Mouse (Mus musculus): ENCODE results near the gene Ccdc158. TPM values are rescaled to one million over a fixed set of nuclear protein-coding genes. Genes with fewer than 3 reads are reported as not detected.

The Ccdc158 gene
- polyA plus RNA-seq, 1 experiment from 2014 or later = 0.59 TPM

DNA sequence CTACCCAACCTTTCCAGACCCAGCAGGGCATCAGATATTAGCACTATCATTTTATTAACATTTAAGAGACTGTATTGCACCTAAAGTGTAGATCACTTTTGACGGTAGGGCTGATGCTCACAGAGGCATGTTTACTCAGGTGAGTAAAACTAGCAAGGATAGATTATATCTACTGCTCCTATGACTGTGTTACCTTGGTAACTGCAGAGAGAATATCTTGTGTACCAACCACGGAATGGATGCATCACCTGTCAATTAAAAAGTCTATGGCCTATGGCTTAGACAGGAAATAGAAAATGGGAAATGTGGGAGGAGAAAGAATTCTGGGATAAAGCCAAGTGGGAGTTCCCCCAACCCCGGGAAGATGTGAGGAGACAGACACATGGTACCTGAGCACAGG, 40.2 kb downstream of the Ccdc158 start:
- no peak overlapping the region for H3K4me2 ChIP-seq
- 68% methylated on average over 3 of the region's 3 CpGs for WGBS
- no peaks in the 10 kb centered on the region for H3K4me1 ChIP-seq
- no peaks in the 10 kb centered on the region for H3K27me3 ChIP-seq (replicated peaks)
- no peaks in the 10 kb centered on the region for H3K9me3 ChIP-seq
- no peak for ATAC-seq (ENCODE audit: extremely low read depth, insufficient number of reproducible peaks, low FRiP score, low TSS enrichment)
- H3K36me3 ChIP-seq = no peaks in the 10 kb centered on the region
- H3K27ac ChIP-seq (replicated peaks) = no peak overlapping the region
- H3K9ac ChIP-seq = no peak overlapping the region
- no peak overlapping the region for H3K4me3 ChIP-seq

DNA sequence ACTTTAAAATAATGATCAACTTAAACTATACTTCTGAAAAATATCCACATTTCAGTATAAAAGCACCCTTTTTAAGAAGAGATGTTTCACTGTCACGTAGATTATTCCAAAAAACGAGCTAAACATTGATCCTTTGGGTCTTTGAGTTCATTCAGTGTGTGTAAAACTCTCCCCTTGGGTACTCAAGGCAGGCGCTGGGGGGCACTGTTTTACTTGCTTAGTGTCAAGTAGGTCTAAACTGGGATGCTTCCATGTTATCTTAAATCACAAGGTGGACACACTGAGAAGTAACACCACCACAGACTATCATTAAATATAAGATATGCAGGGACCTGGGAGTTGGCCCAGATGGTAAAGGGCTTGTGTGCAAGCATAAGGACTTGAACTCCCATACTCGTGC, 41.5 kb downstream of the Ccdc158 start:
- peaks cover 8% of the 10 kb centered on the region for H3K4me1 ChIP-seq
- no peak overlapping the region for H3K27ac ChIP-seq (replicated peaks)
- no peaks in the 10 kb centered on the region for H3K9me3 ChIP-seq
- H3K27me3 ChIP-seq (replicated peaks) = no peaks in the 10 kb centered on the region
- ATAC-seq (ENCODE audit: extremely low read depth, insufficient number of reproducible peaks, low FRiP score, low TSS enrichment) = no peak
- H3K4me2 ChIP-seq = no peak overlapping the region
- no peaks in the 10 kb centered on the region for H3K36me3 ChIP-seq
- 60% methylated on average over 4 of the region's 4 CpGs for WGBS
- no peak overlapping the region for H3K4me3 ChIP-seq
- no peak overlapping the region for H3K9ac ChIP-seq

DNA sequence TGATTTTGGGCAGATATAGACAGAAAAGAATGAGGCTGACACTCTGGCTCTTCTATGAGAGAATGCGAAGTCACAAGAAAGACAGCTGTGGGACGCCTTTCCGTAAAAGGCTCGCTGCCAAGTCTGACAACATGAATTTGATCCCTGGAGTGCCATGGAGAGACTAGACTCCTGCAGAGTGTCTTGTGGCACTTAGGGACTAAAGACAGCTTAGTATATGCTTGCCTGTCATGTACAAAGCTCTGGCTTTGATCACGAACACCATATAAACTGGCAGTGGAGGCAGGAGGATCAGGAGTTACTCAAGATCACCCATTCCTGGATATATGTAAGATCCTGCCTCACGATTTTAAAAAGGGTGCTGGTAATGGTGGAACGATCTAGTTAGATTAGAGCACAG, 47.2 kb downstream of the Ccdc158 start:
- H3K4me2 ChIP-seq = peak overlapping the region; percentile 29
- no peaks in the 10 kb centered on the region for H3K27me3 ChIP-seq (replicated peaks)

DNA sequence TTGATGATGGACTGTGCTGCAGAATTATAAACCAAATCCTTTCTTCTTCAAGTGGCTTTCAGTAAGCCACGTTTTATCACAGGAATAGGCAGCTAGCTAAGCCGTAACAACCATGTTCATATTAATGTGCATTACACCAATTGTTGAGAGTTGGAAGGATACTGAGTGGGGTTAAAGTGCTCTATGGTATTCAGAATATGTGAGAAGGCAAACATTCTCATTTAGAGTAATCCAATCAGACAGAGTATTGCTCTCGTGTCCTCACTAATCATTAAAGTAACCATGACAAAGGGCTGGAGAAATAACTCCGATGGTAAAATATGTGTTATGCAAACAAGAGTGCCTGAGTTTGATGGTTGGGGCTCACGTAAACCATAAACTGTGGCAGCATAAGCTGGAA, 53.2 kb downstream of the Ccdc158 start:
- H3K4me1 ChIP-seq = no peaks in the 10 kb centered on the region
- no peaks in the 10 kb centered on the region for H3K27me3 ChIP-seq (replicated peaks)
- no peak overlapping the region for H3K4me2 ChIP-seq
- no peak overlapping the region for H3K4me3 ChIP-seq
- 78% methylated on average over 5 of the region's 5 CpGs for WGBS
- no peak overlapping the region for H3K9ac ChIP-seq
- H3K27ac ChIP-seq (replicated peaks) = no peak overlapping the region
- H3K36me3 ChIP-seq = 0 out of 2 replicates have a peak, but pooled peaks cover 3% of the 10 kb centered on the region
- no peaks in the 10 kb centered on the region for H3K9me3 ChIP-seq
- no peak for ATAC-seq (ENCODE audit: extremely low read depth, insufficient number of reproducible peaks, low FRiP score, low TSS enrichment)

More for the DNA sequence above, 47.2 kb downstream of the Ccdc158 start:
- peak overlapping the region; percentile 88 for H3K27ac ChIP-seq (replicated peaks)
- peaks cover 13% of the 10 kb centered on the region for H3K4me1 ChIP-seq
- H3K4me3 ChIP-seq = no peak overlapping the region
- H3K36me3 ChIP-seq = 0 out of 2 replicates have a peak, but pooled peaks cover 3% of the 10 kb centered on the region
- no peak overlapping the region for H3K9ac ChIP-seq
- 25% methylated on average over 7 of the region's 7 CpGs for WGBS
- ATAC-seq (ENCODE audit: extremely low read depth, insufficient number of reproducible peaks, low FRiP score, low TSS enrichment) = peak; percentile 72; the same call in 1 of the 2 replicates
- no peaks in the 10 kb centered on the region for H3K9me3 ChIP-seq

DNA sequence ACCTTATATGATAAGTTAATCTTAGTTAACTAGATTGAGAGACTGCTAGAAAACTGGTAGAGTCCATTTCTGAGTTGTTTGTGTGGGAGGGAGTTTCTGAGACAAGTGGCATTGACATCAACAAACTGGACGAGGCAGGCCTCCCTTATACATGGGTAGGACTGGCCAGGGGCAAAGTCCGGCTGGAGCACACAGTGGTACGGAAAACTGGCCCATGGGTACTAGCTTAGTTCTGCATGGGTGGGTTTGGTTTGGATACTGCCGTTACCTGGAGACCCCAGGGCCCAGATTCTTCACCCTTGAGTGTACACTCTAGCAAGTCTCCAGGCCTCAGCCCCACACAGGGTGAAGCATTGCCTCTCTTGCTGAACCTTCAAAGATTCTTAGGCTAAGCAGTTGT, 62.3 kb downstream of the Ccdc158 start:
- Histone ChIP-seq H3K27ac (replicated peaks) (no peak overlapping the region), H3K4me1 (no peaks in the 10 kb centered on the region), H3K27me3 (replicated peaks) (no peaks in the 10 kb centered on the region), H3K9ac (no peak overlapping the region), H3K4me3 (no peak overlapping the region), H3K4me2 (no peak overlapping the region), H3K36me3 (no peaks in the 10 kb centered on the region), H3K9me3 (no peaks in the 10 kb centered on the region)
- 81% methylated on average over 4 of the region's 4 CpGs for WGBS
- ATAC-seq (ENCODE audit: extremely low read depth, insufficient number of reproducible peaks, low FRiP score, low TSS enrichment) = no peak

DNA sequence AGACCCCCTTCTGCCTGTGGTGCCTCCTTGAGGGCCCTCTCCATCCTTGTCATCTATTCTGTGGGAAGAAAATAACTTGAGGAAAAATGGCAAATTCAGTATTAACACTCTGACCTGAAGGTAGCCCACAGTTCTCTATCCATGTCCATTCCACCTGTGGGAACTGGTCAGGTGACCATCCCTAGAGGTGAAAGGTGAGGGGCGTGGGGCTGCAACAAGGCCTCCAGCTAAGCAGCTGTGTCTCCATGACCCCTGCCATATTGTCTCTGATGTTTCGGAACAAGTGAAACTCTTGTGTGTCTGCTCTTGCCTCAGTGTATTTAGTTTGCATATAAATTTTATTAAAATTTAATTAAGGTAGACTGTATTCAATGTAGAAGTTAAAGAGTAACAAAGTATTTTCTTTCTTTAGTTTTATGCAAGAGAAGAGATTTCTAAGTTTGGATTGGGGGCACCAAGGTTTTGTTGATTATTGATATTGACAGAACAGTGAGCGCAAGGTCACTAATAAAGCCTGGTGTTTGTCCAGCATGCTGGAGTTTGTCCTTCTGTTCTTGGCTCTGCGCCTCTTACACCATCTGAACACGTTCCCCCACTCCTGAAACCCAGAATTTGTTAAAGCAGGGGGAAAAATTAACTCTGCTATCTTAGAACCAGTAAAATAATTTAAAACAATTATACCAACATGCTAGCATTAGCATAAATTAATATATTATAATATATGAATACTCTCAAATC, 67.4 kb downstream of the Ccdc158 start:
- no peak overlapping the region for H3K27ac ChIP-seq (replicated peaks)
- no peak for ATAC-seq (ENCODE audit: extremely low read depth, insufficient number of reproducible peaks, low FRiP score, low TSS enrichment)
- no peak overlapping the region for H3K4me3 ChIP-seq
- WGBS = 83% methylated on average over 5 of the region's 5 CpGs
- H3K27me3 ChIP-seq (replicated peaks) = no peaks in the 10 kb centered on the region
- H3K9ac ChIP-seq = no peak overlapping the region
- peaks cover 22% of the 10 kb centered on the region for H3K4me1 ChIP-seq
- H3K36me3 ChIP-seq = peaks cover 19% of the 10 kb centered on the region
- no peaks in the 10 kb centered on the region for H3K9me3 ChIP-seq
- H3K4me2 ChIP-seq = no peak overlapping the region

DNA sequence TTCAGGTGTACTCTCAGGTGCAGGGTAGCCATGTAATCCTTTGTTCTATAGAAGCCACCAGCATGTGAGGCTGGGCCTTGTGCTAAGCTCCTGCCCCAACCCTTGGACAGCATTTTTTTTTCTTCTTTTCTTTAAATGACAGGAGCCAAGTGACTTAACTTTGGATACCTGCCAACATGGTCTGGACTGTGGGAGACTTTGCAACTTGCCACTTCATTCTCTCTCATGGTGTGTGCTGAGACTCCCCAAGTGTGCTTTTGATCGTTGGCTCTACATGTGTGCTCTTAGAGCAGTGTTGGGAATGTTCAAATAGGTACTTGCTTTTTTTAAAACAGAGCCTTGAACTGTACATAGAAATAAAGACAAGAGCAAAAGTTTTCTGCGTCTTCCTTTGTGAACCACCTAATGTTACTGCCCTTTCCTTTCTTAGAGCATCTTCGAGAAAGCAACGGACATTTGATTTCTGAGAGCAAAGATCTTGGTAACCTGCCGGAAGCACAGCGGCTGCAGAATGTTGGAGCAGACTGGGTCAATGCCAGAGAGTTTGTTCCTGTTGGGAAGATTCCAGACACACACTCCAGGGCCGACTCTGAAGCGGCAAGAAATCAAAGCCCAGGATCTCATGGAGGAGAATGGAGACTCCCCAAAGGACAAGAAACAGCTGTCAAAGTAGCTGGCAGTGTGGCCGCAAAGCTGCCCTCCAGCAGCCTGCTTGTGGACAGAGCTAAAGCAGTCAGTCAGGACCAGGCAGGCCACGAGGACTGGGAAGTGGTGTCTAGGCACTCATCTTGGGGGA, 70.4 kb downstream of the Ccdc158 start:
- 43% methylated on average over 10 of the region's 10 CpGs for WGBS
- H3K27ac ChIP-seq (replicated peaks) = peak overlapping the region; percentile 88
- peak overlapping the region; percentile 94 for H3K9ac ChIP-seq
- peak overlapping the region; percentile 82 for H3K4me3 ChIP-seq
- H3K4me1 ChIP-seq = peaks cover 22% of the 10 kb centered on the region
- no peak for ATAC-seq (ENCODE audit: extremely low read depth, insufficient number of reproducible peaks, low FRiP score, low TSS enrichment)
- H3K27me3 ChIP-seq (replicated peaks) = peaks cover 13% of the 10 kb centered on the region; the same call in 1 of the 2 replicates
- H3K4me2 ChIP-seq = peak overlapping the region; percentile 79
- no peaks in the 10 kb centered on the region for H3K9me3 ChIP-seq
- peaks cover 19% of the 10 kb centered on the region for H3K36me3 ChIP-seq

DNA sequence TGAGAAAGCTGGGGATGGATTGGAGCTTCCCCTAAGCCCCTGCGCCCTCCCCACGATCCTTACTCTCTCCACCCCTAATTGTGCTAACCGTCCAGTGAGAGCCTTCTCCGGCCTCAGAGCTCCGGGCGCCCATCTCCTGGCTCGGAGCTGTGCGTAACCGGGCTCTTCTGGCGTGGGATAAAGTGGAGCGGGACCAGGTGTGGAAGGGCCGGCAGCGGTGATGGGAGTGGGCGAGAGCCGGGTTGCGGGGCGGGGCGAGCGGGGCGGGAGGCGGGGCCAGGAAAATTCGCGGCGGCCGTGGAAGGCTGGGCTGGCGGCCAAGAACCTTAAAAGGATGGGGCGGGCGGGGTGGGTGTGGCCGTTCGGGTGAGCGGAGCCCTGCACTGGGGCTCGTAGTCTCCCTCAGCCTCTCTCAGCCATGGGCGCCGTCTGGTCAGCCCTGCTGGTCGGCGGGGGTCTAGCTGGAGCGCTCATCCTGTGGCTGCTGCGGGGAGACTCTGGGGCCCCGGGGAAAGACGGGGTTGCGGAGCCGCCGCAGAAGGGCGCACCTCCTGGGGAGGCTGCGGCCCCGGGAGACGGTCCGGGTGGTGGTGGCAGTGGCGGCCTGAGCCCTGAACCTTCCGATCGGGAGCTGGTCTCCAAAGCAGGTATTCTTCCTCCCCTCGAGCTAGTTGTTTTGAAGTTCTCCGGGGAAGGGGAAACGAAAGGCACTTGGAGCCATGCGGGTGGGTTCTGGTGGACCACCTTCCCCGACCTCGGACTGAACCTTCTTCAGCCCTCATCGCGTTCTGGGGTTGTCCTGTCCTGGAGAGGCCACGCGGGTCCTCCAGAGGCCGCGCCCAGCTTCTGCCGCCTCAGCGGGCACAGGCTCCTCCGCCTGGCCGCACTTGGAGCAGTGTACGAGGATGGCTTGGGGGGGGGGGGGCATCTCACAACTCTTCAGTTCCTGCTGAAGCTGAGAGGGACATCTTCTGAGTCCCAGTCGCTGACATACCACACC, 72.1 kb downstream of the Ccdc158 start, which contains the start of gene Stbd1:
Stbd1 (plus strand) TSS at position 351 of the 1,000 bp plus-strand sequence.
- peaks cover 13% of the 10 kb centered on the region; the same call in 1 of the 2 replicates for H3K27me3 ChIP-seq (replicated peaks)
- no peaks in the 10 kb centered on the region for H3K9me3 ChIP-seq
- under 1% methylated on average over 65 of the region's 69 CpGs for WGBS
- H3K4me2 ChIP-seq = peak within 1 kb of the TSS; percentile 79
- H3K27ac ChIP-seq (replicated peaks) = peak within 1 kb of the TSS; percentile 88
- H3K36me3 ChIP-seq = peaks cover 19% of the 10 kb centered on the region
- ATAC-seq (ENCODE audit: extremely low read depth, insufficient number of reproducible peaks, low FRiP score, low TSS enrichment) = peak; percentile 80
- peak within 1 kb of the TSS; percentile 82 for H3K4me3 ChIP-seq
- peak within 1 kb of the TSS; percentile 94 for H3K9ac ChIP-seq
- H3K4me1 ChIP-seq = peaks cover 22% of the 10 kb centered on the region

DNA sequence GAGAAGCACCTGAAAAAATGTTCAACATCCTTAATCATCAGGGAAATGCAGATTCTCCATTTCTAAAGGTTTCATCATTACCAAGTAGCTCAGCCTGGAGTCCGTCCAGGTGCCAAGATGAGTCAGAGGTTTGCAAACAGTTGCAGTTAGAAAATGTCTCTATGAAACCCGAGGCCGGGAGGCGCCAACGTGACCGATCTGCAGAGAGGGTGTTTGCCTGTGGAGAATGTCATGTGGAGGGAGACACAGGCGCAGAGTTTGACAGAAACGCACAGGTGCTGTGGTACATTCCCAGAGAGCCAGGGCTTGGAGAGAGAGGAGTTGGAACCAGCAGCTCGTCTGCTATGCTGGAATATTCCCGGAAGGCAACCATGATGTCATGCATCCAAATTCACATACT, 76.0 kb downstream of the Ccdc158 start:
- H3K36me3 ChIP-seq = no peaks in the 10 kb centered on the region
- no peak overlapping the region for H3K27ac ChIP-seq (replicated peaks)
- peaks cover 15% of the 10 kb centered on the region; the same call in 1 of the 2 replicates for H3K27me3 ChIP-seq (replicated peaks)
- WGBS = 66% methylated on average over 10 of the region's 10 CpGs
- no peak for ATAC-seq (ENCODE audit: extremely low read depth, insufficient number of reproducible peaks, low FRiP score, low TSS enrichment)
- no peak overlapping the region for H3K4me3 ChIP-seq
- no peak overlapping the region for H3K9ac ChIP-seq
- H3K4me2 ChIP-seq = no peak overlapping the region
- no peaks in the 10 kb centered on the region for H3K9me3 ChIP-seq
- peaks cover 3% of the 10 kb centered on the region for H3K4me1 ChIP-seq

DNA sequence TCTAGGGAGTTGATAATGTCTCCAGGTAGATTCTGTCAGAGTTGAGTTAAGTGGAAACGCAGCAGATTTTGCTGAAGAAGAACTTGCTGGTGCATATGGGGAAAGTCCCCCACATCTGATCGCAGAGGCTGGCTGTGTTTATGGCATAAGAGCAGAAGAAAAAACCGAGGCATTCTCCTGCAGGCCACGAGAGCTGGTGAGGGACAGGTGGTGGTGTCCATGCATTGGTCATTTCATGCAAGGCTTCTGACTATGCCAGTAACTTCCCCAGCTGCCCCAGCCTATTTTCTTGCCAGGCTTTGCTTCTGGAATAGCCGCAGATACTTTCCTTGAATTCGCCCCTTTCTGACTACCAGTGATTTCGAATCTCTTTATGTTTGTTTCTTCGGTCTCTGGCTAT, 78.2 kb downstream of the Ccdc158 start:
- no peaks in the 10 kb centered on the region for H3K36me3 ChIP-seq
- H3K9ac ChIP-seq = no peak overlapping the region
- H3K9me3 ChIP-seq = no peaks in the 10 kb centered on the region
- 84% methylated on average over 8 of the region's 8 CpGs for WGBS
- H3K27me3 ChIP-seq (replicated peaks) = peaks cover 13% of the 10 kb centered on the region; the same call in 1 of the 2 replicates
- H3K27ac ChIP-seq (replicated peaks) = no peak overlapping the region
- no peak overlapping the region for H3K4me3 ChIP-seq
- no peak for ATAC-seq (ENCODE audit: extremely low read depth, insufficient number of reproducible peaks, low FRiP score, low TSS enrichment)
- H3K4me2 ChIP-seq = no peak overlapping the region
- no peaks in the 10 kb centered on the region for H3K4me1 ChIP-seq

Measured in heart, embryonic 13.5 days (tissue).